Mouse (Mus musculus) cerebellum, adult 2 months (tissue): ENCODE measurements around the gene Slc44a1.

ENCODE experiments used
- CTCF ChIP-seq: fragments of 200-500 bp; IDR thresholded peaks from 2 replicates; pipeline ENCODE4 v1.5.1; 2011; ENCODE audit warnings: low read depth, mild to moderate bottlenecking, control low read depth, low read length, moderate library complexity, borderline replicate concordance; ENCODE audit not compliant: insufficient read depth
- POLR2A ChIP-seq: fragments of 200-500 bp; IDR thresholded peaks from 2 replicates; pipeline ENCODE4 v1.6.1; 2011; ENCODE audit warnings: low read length, control low read depth, borderline replicate concordance; ENCODE audit not compliant: insufficient read depth

GRCm38 (mm10) chr4:53441683-53442082, 1.5 kb downstream of the Slc44a1 start:
- TF ChIP-seq POLR2A (no peak), CTCF (no peak)
